Mouse (Mus musculus) hindbrain, embryonic 13.5 days (tissue): ENCODE data around the gene Dock2. TPM values are rescaled to one million over a fixed set of nuclear protein-coding genes. Genes with fewer than 3 reads are reported as not detected.

ENCODE experiments used
- ATAC-seq: fragments of 200-750 bp; cut with Nextera tagmentation; 2 replicates; pipeline ENCODE4 v1.8.0; 2017; ENCODE audit warnings: moderate TSS enrichment; ENCODE audit not compliant: low FRiP score
- H3K27ac ChIP-seq: fragments of 300-500 bp; sonication (generic); 2 replicates; pipeline ENCODE4 v1.5.1; 2015; ENCODE audit warnings: inconsistent platforms, mild to moderate bottlenecking, moderate library complexity
- H3K27me3 ChIP-seq: fragments of 300-500 bp; sonication (generic); 2 replicates; pipeline ENCODE4 v1.6.1; 2015; ENCODE audit warnings: mild to moderate bottlenecking, inconsistent platforms
- H3K36me3 ChIP-seq: fragments of 300-500 bp; sonication (generic); 2 replicates; pipeline ENCODE4 v1.6.1; 2015; ENCODE audit warnings: mild to moderate bottlenecking, inconsistent platforms
- H3K4me1 ChIP-seq: fragments of 300-500 bp; sonication (generic); replicated peaks from 2 replicates; pipeline ENCODE4 v1.6.1; 2015; ENCODE audit warnings: inconsistent platforms
- H3K4me2 ChIP-seq: fragments of 300-500 bp; sonication (generic); 2 replicates; pipeline ENCODE4 v1.6.1; 2015; ENCODE audit warnings: inconsistent platforms, mild to moderate bottlenecking, moderate library complexity
- H3K4me3 ChIP-seq: fragments of 300-500 bp; sonication (generic); 2 replicates; pipeline ENCODE4 v1.5.1; 2015; ENCODE audit warnings: mild to moderate bottlenecking, inconsistent platforms
- H3K9ac ChIP-seq: fragments of 300-500 bp; sonication (generic); 2 replicates; pipeline ENCODE4 v1.6.1; 2015; ENCODE audit warnings: mild to moderate bottlenecking, inconsistent platforms
- H3K9me3 ChIP-seq: fragments of 300-500 bp; sonication (generic); 2 replicates; pipeline ENCODE4 v1.6.1; 2016; ENCODE audit warnings: inconsistent platforms
- WGBS: fragments of 180-500 bp; shearing (Covaris S2); methylation state at CpG from one replicate; pipeline ENCODE4 v1.1.7; 2015; 5-methylcytosine and 5-hydroxymethylcytosine counted together
- polyA plus RNA-seq: library from polyadenylated mRNA; unstranded; fragments of >200 nt; fragmentation: Nextera tagmentation; extraction: Ambion mirVana; gene quantifications from 2 replicates; pipeline ENCODE4 v1.2.1, GENCODE M21; 2015

The Dock2 gene
- polyA plus RNA-seq, 1 experiment from 2014 or later, result 0.93 TPM

DNA sequence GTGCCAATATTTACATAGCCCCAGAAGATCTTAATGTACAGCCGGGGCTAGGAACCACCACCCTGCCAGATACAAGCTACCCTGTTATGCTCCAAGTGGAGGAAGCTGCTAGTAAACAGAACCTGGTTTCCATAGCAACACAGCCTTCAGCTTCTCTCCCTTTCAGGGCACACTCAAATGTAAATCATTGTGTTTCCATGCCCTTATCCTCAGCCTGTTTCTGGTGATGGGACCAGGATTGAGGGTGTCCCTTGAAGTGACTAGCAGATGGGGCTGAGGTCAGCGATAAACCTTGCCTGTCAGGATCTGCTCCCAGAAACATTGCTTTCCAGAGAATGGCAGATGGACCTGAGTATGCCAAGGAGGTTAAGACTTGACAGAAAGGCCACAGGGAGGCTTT, 427.6 kb downstream of the Dock2 start:
- no peaks in the 10 kb centered on the region for H3K27me3 ChIP-seq
- ATAC-seq, result peak; percentile 50; the same call in 1 of the 2 replicates
- no peaks in the 10 kb centered on the region for H3K9me3 ChIP-seq
- no peak overlapping the region for H3K9ac ChIP-seq
- H3K27ac ChIP-seq, result no peak overlapping the region
- H3K4me3 ChIP-seq, result no peak overlapping the region
- peaks cover 14% of the 10 kb centered on the region for H3K4me1 ChIP-seq
- H3K4me2 ChIP-seq, result no peak overlapping the region
- H3K36me3 ChIP-seq, result no peaks in the 10 kb centered on the region
- 45% methylated on average over 2 of the region's 2 CpGs for WGBS

- 60% methylated on average over 12 of the region's 12 CpGs for WGBS
- Histone ChIP-seq H3K27ac (no peak overlapping the region), H3K4me1 (peaks cover 14% of the 10 kb centered on the region), H3K9me3 (no peaks in the 10 kb centered on the region), H3K36me3 (no peaks in the 10 kb centered on the region), H3K9ac (no peak overlapping the region), H3K4me2 (no peak overlapping the region), H3K4me3 (no peak overlapping the region), H3K27me3 (no peaks in the 10 kb centered on the region)
- ATAC-seq, result no peak
Measured at GRCm38 (mm10) chr11:34355406-34355805, 428.3 kb downstream of the Dock2 start.

GRCm38 (mm10) chr11:34349453-34350056, 434.1 kb downstream of the Dock2 start:
- peak overlapping the region; percentile 27; the same call in 1 of the 2 replicates for H3K27ac ChIP-seq
- H3K9ac ChIP-seq, result no peak overlapping the region
- H3K9me3 ChIP-seq, result no peaks in the 10 kb centered on the region
- no peak for ATAC-seq
- WGBS, result 78% methylated on average over 10 of the region's 10 CpGs
- H3K27me3 ChIP-seq, result no peaks in the 10 kb centered on the region
- no peaks in the 10 kb centered on the region for H3K36me3 ChIP-seq
- no peak overlapping the region for H3K4me3 ChIP-seq
- no peak overlapping the region for H3K4me2 ChIP-seq
- peaks cover 29% of the 10 kb centered on the region for H3K4me1 ChIP-seq

- peaks cover 40% of the 10 kb centered on the region for H3K4me1 ChIP-seq
- H3K27me3 ChIP-seq, result no peaks in the 10 kb centered on the region
- no peak overlapping the region for H3K4me3 ChIP-seq
- no peaks in the 10 kb centered on the region for H3K9me3 ChIP-seq
- H3K27ac ChIP-seq, result peak overlapping the region; percentile 70
- 27% methylated on average over 4 of the region's 4 CpGs for WGBS
- peak; percentile 78; the same call in 1 of the 2 replicates for ATAC-seq
- H3K36me3 ChIP-seq, result no peaks in the 10 kb centered on the region
- H3K4me2 ChIP-seq, result no peak overlapping the region
- H3K9ac ChIP-seq, result no peak overlapping the region
Measured at GRCm38 (mm10) chr11:34348287-34348918, 435.3 kb downstream of the Dock2 start.

DNA sequence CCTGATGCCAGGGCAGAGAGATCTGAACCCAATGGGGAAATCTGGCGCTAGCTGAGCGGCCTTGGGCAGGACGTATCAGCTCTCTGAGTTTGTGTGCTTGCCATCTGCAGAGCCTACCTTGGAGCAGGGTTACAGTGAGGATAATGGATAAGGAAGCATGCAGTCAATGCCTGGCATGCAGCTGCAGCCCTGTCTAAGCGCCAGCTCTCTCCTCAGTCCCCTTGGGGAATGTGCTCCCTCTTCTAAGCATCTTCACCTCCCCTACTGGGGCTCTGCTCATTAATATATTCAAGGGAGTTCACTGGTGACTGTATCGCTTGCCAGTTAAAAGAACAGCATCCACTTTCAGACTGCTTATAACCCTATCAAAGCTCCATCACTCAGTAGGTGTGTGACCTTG, 439.4 kb downstream of the Dock2 start:
- no peak overlapping the region for H3K9ac ChIP-seq
- peak overlapping the region; percentile 76 for H3K27ac ChIP-seq
- H3K27me3 ChIP-seq, result no peaks in the 10 kb centered on the region
- H3K4me2 ChIP-seq, result no peak overlapping the region
- no peak overlapping the region for H3K4me3 ChIP-seq
- ATAC-seq, result peak; percentile 76
- no peaks in the 10 kb centered on the region for H3K36me3 ChIP-seq
- 46% methylated on average over 5 of the region's 5 CpGs for WGBS
- no peaks in the 10 kb centered on the region for H3K9me3 ChIP-seq
- H3K4me1 ChIP-seq, result peaks cover 40% of the 10 kb centered on the region

- H3K9me3 ChIP-seq, result no peaks in the 10 kb centered on the region
- no peaks in the 10 kb centered on the region for H3K27me3 ChIP-seq
- peak overlapping the region; percentile 76 for H3K27ac ChIP-seq
- H3K36me3 ChIP-seq, result no peaks in the 10 kb centered on the region
- H3K4me3 ChIP-seq, result no peak overlapping the region
- H3K4me1 ChIP-seq, result peaks cover 36% of the 10 kb centered on the region
- H3K4me2 ChIP-seq, result no peak overlapping the region
- ATAC-seq, result peak; percentile 37
- 49% methylated on average over 4 of the region's 4 CpGs for WGBS
- no peak overlapping the region for H3K9ac ChIP-seq
Measured at GRCm38 (mm10) chr11:34343742-34344307, 439.9 kb downstream of the Dock2 start.

- H3K4me1 ChIP-seq, result peaks cover 26% of the 10 kb centered on the region
- H3K4me2 ChIP-seq, result no peak overlapping the region
- no peak overlapping the region for H3K9ac ChIP-seq
- no peak for ATAC-seq
- no peaks in the 10 kb centered on the region for H3K27me3 ChIP-seq
- no peak overlapping the region; the same call in 1 of the 2 replicates for H3K27ac ChIP-seq
- no peaks in the 10 kb centered on the region for H3K36me3 ChIP-seq
- no peaks in the 10 kb centered on the region for H3K9me3 ChIP-seq
- 69% methylated on average over 5 of the region's 5 CpGs for WGBS
- H3K4me3 ChIP-seq, result no peak overlapping the region
Measured at GRCm38 (mm10) chr11:34339693-34340092, 444.0 kb downstream of the Dock2 start.

DNA sequence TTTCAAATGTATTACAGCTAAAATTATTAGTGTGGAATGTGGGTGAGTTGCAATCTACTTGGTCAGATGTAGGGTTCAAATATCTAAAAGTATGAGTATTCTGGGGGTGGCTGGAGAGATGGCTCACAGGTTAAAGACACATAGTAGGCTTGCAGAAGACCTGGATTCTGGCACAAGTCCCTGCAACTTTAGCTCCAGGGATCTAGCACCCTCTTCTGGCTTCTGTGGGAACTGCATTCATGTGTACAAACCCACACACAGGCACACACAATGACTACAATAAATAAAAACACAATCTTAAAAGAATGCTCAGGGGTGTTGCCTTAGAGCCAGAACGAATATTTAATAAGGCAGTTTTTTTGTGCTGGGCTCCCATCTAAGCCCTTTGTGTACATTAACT, 445.8 kb downstream of the Dock2 start:
- no peaks in the 10 kb centered on the region for H3K9me3 ChIP-seq
- H3K9ac ChIP-seq, result no peak overlapping the region
- ATAC-seq, result no peak
- 75% methylated on average over 1 of the region's 1 CpGs for WGBS
- no peak overlapping the region for H3K4me3 ChIP-seq
- H3K4me1 ChIP-seq, result peaks cover 14% of the 10 kb centered on the region
- no peaks in the 10 kb centered on the region for H3K27me3 ChIP-seq
- H3K4me2 ChIP-seq, result no peak overlapping the region
- H3K27ac ChIP-seq, result no peak overlapping the region
- H3K36me3 ChIP-seq, result no peaks in the 10 kb centered on the region

DNA sequence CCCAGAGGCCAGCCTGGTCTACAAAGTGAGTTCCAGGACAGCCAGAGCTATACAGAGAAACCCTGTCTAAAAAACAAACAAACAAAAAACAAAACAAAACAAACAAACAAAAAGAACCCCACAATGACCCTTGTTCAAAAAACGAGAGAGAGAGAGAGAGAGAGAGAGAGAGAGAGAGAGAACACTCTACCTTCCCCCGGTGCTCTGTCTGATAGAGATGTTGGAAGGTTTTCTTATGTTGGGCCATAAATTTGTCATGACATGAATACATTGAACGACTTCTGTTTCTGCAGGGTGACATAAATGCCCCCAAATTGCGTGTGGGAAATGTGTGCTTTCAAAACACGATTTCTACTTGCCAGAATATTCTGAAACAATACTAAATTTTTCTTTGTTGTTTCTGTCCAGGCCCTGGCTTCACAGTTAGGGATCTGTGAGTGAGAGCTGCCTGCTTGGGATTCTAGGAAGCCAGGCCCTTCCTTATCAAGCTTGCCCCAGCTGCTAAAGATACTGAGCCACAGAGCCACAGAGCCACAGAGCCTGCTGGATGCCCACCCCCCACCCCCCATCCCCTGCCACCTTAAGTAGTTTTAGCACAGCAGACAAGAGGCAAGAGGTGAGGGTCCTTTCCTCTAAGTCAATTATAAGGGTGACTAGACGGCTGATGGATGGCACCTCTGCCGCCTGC, 451.2 kb downstream of the Dock2 start:
- Histone ChIP-seq H3K27me3 (no peaks in the 10 kb centered on the region), H3K9ac (no peak overlapping the region), H3K4me3 (no peak overlapping the region), H3K4me2 (no peak overlapping the region), H3K36me3 (no peaks in the 10 kb centered on the region), H3K4me1 (peaks cover 20% of the 10 kb centered on the region), H3K27ac (no peak overlapping the region), H3K9me3 (no peaks in the 10 kb centered on the region)
- WGBS, result 55% methylated on average over 7 of the region's 7 CpGs
- no peak for ATAC-seq

DNA sequence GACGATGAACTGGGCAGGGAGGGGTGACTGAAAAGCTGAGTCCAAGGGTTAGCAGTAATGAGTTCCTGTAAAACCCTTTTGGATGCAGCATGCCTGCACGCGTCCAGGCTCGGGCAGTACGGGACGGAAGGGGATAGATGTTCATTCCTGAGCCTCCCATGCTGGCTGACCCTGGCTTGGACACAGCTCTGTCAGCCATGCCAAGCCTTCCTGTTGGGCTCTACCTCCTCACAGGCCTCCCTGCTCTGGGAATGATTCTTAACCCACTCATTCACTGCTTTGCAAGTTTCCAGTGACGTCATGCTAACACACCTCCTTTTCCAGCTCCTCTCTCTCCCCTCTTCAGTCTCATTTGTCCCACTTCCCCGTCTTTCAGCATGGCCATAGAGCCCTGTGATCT, 460.0 kb downstream of the Dock2 start:
- 0 out of 2 replicates have a peak, but pooled peaks have one; percentile 23 for ATAC-seq
- WGBS, result 82% methylated on average over 8 of the region's 8 CpGs
- Histone ChIP-seq H3K4me3 (no peak overlapping the region), H3K27ac (no peak overlapping the region), H3K36me3 (no peaks in the 10 kb centered on the region), H3K9ac (no peak overlapping the region), H3K4me1 (peaks cover 13% of the 10 kb centered on the region), H3K9me3 (no peaks in the 10 kb centered on the region), H3K27me3 (no peaks in the 10 kb centered on the region), H3K4me2 (no peak overlapping the region)

DNA sequence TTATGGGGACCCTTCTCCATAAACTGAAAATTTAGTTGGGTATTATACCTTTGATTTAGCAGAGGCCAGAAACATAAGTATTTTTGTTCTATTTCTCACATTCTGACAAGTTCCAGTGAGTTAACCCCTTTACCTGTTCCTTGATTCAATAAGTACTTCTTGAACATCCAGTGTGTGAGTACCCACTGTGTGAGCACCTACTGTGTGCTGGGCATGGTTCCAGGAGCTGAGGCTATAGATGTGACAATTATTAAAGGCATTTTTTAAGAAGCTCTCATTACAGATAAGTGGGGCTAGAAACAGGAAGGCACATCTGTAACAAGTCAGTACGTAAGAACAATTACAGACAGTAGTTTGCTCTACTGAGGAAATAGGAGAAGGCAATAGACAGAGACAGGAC, 464.4 kb downstream of the Dock2 start:
- H3K27me3 ChIP-seq, result peaks cover 7% of the 10 kb centered on the region; the same call in 1 of the 2 replicates
- no peak overlapping the region for H3K4me3 ChIP-seq
- peaks cover 39% of the 10 kb centered on the region for H3K4me1 ChIP-seq
- no peak overlapping the region for H3K4me2 ChIP-seq
- H3K27ac ChIP-seq, result no peak overlapping the region
- H3K9me3 ChIP-seq, result no peaks in the 10 kb centered on the region
- H3K36me3 ChIP-seq, result no peaks in the 10 kb centered on the region
- 87% methylated on average over 1 of the region's 1 CpGs for WGBS
- no peak for ATAC-seq
- H3K9ac ChIP-seq, result no peak overlapping the region

GRCm38 (mm10) chr11:34317001-34317400, 466.7 kb downstream of the Dock2 start:
- peaks cover 15% of the 10 kb centered on the region; the same call in 1 of the 2 replicates for H3K27me3 ChIP-seq
- H3K27ac ChIP-seq, result no peak overlapping the region
- no peak for ATAC-seq
- 60% methylated on average over 8 of the region's 8 CpGs for WGBS
- peaks cover 34% of the 10 kb centered on the region for H3K4me1 ChIP-seq
- H3K4me3 ChIP-seq, result peak overlapping the region; percentile 43
- no peaks in the 10 kb centered on the region for H3K36me3 ChIP-seq
- peak overlapping the region; percentile 55 for H3K4me2 ChIP-seq
- H3K9me3 ChIP-seq, result no peaks in the 10 kb centered on the region
- H3K9ac ChIP-seq, result peak overlapping the region; percentile 46; the same call in 1 of the 2 replicates
